Mouse (Mus musculus) liver, postnatal 0 days (tissue): Measurements from ENCODE around the gene Prex1. TPM values are rescaled to one million over a fixed set of nuclear protein-coding genes. Genes with fewer than 3 reads are reported as not detected.
"Not testable (repeated sequence)": the region's sequence is repeated elsewhere in the genome, so short reads cannot be mapped to it uniquely, and the experiment has no call there.

Experiments
- ATAC-seq: fragments of 200-750 bp; cut with Nextera tagmentation; 2 replicates; pipeline ENCODE4 v1.8.0; 2017; ENCODE audit warnings: mild to moderate bottlenecking, moderate library complexity
- DNase-seq: peaks from one replicate; pipeline ENCODE4 v3.0.0-alpha.2; 2016
- H3K27ac ChIP-seq: fragments of 300-500 bp; sonication (generic); 2 replicates; pipeline ENCODE4 v1.5.1; 2014; ENCODE audit warnings: antibody characterized with exemption, moderate library complexity, mild to moderate bottlenecking, low read depth
- H3K27me3 ChIP-seq: fragments of 300-500 bp; sonication (generic); 2 replicates; pipeline ENCODE4 v1.6.1; 2014; ENCODE audit warnings: low read length, control low read depth, mixed read lengths; ENCODE audit not compliant: insufficient read depth
- H3K36me3 ChIP-seq: fragments of 300-500 bp; sonication (generic); replicated peaks from 2 replicates; pipeline ENCODE4 v1.6.1; 2014; ENCODE audit warnings: mild to moderate bottlenecking, control low read depth, low read length, moderate library complexity, mixed read lengths; ENCODE audit not compliant: insufficient read depth
- H3K4me1 ChIP-seq: fragments of 300-500 bp; sonication (generic); 2 replicates; pipeline ENCODE4 v1.6.1; 2014; ENCODE audit warnings: antibody characterized with exemption, mild to moderate bottlenecking, control low read depth; ENCODE audit not compliant: insufficient read depth
- H3K4me2 ChIP-seq: fragments of 300-500 bp; sonication (generic); 2 replicates; pipeline ENCODE4 v1.6.1; 2014; ENCODE audit warnings: low read depth, mild to moderate bottlenecking, low read length, moderate library complexity, mixed read lengths
- H3K4me3 ChIP-seq: fragments of 300-500 bp; sonication (generic); 2 replicates; pipeline ENCODE4 v1.5.1; 2014; ENCODE audit warnings: low read depth, low read length
- H3K9ac ChIP-seq: fragments of 300-500 bp; sonication (generic); replicated peaks from 2 replicates; pipeline ENCODE4 v1.6.1; 2014; ENCODE audit warnings: mild to moderate bottlenecking, moderate library complexity
- H3K9me3 ChIP-seq: fragments of 300-500 bp; sonication (generic); 2 replicates; pipeline ENCODE4 v1.6.1; 2016; ENCODE audit warnings: mild to moderate bottlenecking, control low read depth, low read length, mixed read lengths
- CTCF ChIP-seq: sonication (generic); IDR thresholded peaks from 2 replicates; pipeline ENCODE4 v1.5.1; 2016; ENCODE audit warnings: antibody characterized with exemption, low read depth
- EP300 ChIP-seq: IDR thresholded peaks from 2 replicates; pipeline ENCODE4 v1.6.1; 2016; ENCODE audit warnings: antibody characterized with exemption, low read depth, mild to moderate bottlenecking
- WGBS: fragments of 180-500 bp; shearing (Covaris S2); extraction: QIAGEN DNeasy Blood & Tissue Kit; methylation state at CpG from one replicate; pipeline ENCODE4 v1.1.7; 2014; ENCODE audit not compliant: insufficient replicate concordance; 5-methylcytosine and 5-hydroxymethylcytosine counted together
- polyA plus RNA-seq: library from polyadenylated mRNA; unstranded; fragments of >200 nt; fragmentation: Nextera tagmentation; extraction: Ambion mirVana; gene quantifications from 2 replicates; pipeline ENCODE4 v1.2.1, GENCODE M21; 2015

Prex1 gene
- 5.4 and 6.3 TPM in 2 replicates for polyA plus RNA-seq

DNA sequence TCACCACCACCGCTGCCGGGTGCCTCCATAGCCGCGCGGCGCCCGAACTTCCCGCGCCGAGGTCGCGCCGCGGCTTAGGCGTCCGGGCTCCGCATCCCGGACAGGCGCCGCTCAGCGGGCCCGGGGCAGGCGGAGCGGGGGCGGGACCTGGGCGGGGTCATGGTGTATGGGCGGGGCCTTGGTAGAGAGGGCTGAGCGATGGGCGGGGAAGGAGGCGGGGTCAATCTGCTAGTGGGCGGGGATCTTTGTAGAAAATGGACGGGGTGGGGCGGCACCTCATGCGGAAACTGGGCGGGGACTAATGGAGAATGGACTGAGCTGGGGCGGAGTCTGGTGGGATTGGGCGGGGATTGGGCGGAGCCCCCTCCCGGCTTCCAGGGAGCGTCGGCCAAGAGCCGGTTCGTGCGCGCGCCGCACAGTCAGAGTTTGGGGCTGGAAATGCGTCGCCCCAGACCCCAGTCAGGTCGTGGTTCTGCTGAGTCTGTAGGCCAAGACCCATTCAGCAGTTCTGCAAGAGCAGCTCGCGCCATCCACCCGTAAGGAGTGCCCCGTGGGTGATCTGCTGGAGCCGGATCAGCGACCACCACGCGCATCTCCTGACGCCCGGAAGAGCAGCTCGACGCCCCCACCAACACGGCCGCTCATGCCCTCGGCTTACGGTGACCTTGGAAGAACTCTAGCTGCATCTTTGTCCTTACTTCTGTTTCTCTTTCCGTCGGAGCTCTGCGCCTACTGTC lies at the start of gene Prex1:
Gene Prex1, minus strand, starts transcription at position 143 of the 737 bp plus-strand sequence.
- TF ChIP-seq CTCF: no peak
- TF ChIP-seq EP300: no peak
- DNase-seq (peak; percentile 100), ATAC-seq (peak; percentile 91)
- no peaks in the 10 kb centered on the region for H3K36me3 ChIP-seq
- H3K27me3 ChIP-seq: no peaks in the 10 kb centered on the region
- peak within 1 kb of the TSS; percentile 94 for H3K4me3 ChIP-seq
- peaks cover 41% of the 10 kb centered on the region for H3K4me1 ChIP-seq
- no peaks in the 10 kb centered on the region for H3K9me3 ChIP-seq
- 1% methylated on average over 56 of the region's 69 CpGs for WGBS
- H3K4me2 ChIP-seq: peak within 1 kb of the TSS; percentile 99
- H3K9ac ChIP-seq: peak within 1 kb of the TSS; percentile 88
- H3K27ac ChIP-seq: peak within 1 kb of the TSS; percentile 87

DNA sequence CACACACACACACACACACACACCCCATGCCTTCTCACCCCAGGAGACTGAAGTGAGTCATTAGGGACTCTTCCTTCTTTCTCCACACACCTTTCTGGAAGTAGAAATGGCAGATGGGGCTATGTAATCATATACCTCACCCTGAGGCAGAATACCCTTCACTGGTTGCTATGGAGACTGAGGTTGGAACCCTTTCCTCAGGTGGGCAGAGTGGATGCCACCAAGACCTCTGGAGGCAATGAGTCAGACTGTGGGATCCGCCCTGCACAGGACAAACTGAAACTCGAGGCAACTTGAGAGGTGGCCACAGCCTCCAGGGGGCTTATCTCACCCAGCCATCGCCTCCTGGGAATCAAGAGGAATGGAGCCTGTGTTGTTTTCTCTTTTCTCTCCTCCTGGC lies 44.3 kb upstream of the Prex1 start:
- TF ChIP-seq CTCF: no peak
- TF ChIP-seq EP300: no peak
- H3K4me2 ChIP-seq: no peak overlapping the region

DNA sequence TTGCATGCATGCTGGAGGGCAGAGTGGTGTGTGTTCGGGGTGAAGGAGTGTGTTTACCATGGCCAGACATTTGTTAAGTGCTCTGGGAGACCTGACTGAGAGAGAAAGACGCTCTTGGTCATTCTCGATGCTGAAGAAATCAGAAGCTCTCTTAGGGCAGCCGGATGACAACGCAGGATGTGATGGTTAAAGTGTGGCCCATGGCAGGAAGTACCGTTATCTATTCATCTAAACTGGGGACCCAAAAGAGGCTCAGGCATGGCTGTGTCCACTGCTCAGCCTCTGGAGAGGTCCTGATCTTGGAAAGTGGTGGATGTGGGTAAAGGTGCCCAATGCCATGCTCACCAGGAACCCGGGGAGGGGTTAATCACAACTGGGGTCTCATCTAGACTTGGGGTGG lies 41.1 kb upstream of the Prex1 start:
- ATAC-seq (no peak), DNase-seq (no peak)
- WGBS: 27% methylated on average over 7 of the region's 7 CpGs
- H3K4me3 ChIP-seq: no peak overlapping the region
- TF ChIP-seq EP300 (no peak), CTCF (no peak)
- no peak overlapping the region for H3K9ac ChIP-seq
- H3K4me2 ChIP-seq: no peak overlapping the region
- H3K27me3 ChIP-seq: no peaks in the 10 kb centered on the region
- H3K9me3 ChIP-seq: no peaks in the 10 kb centered on the region
- H3K4me1 ChIP-seq: peaks cover 3% of the 10 kb centered on the region; the same call in 1 of the 2 replicates
- H3K36me3 ChIP-seq: no peaks in the 10 kb centered on the region
- H3K27ac ChIP-seq: no peak overlapping the region

More for the DNA sequence above, 44.3 kb upstream of the Prex1 start:
- ATAC-seq: no peak
- Histone ChIP-seq H3K9me3 (no peaks in the 10 kb centered on the region), H3K27ac (no peak overlapping the region), H3K9ac (no peak overlapping the region), H3K4me1 (peaks cover 3% of the 10 kb centered on the region; the same call in 1 of the 2 replicates), H3K27me3 (no peaks in the 10 kb centered on the region), H3K36me3 (no peaks in the 10 kb centered on the region), H3K4me3 (no peak overlapping the region)
- no peak for DNase-seq
- 36% methylated on average over 3 of the region's 3 CpGs for WGBS

DNA sequence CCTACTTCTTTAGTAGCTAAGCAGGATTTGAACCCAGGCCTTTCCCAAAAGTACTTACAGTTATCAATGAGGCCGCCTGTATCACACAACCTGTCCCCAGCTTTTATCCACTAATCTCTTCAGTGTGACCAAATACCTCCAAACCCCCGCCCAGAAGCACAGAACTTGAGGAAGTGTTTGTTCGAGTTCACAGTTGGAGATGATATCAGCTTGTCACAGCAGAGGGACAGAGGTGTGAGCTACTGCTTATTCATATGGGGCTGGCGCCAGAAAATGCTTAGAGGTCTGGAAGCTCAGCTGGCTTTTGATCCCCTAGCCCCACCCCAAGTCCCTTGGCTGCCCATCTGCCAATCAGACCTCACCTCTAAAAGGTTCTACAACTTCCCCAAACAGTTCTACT lies 40.6 kb upstream of the Prex1 start:
- TF ChIP-seq CTCF: no peak
- TF ChIP-seq EP300: no peak
- Histone ChIP-seq H3K4me1 (peaks cover 3% of the 10 kb centered on the region; the same call in 1 of the 2 replicates), H3K27ac (no peak overlapping the region), H3K4me2 (no peak overlapping the region), H3K27me3 (no peaks in the 10 kb centered on the region), H3K9ac (no peak overlapping the region), H3K4me3 (no peak overlapping the region), H3K36me3 (no peaks in the 10 kb centered on the region), H3K9me3 (no peaks in the 10 kb centered on the region)
- ATAC-seq: no peak
- WGBS: 26% methylated on average over 4 of the region's 4 CpGs
- DNase-seq: no peak

DNA sequence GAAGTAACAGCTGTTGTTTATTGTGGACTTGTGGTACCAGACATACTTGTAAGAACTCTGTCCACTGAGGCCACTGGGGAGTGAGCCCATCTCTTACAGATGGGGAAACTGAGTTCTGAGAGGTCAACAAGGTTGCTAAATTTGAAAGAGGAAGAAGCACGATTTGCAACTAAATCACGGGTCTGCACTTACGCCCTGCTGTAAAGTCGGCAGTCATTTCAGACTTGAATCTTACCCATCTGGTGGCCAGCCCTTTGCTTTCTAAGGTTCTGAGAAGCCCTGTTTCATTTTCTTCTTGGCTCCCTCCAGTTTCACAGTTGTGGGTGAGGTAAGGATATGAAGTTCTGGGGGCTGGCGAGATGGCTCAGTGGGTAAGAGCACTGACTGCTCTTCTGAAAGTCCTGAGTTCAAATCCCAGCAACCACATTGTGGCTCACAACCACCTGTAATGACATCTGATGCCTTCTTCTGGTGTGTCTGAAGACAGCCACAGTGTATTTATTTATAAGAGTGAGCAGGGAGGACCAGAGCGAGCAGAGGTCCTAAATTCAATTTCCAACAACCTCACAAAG lies 37.1 kb upstream of the Prex1 start:
- no peak overlapping the region for H3K4me3 ChIP-seq
- 55% methylated on average over 6 of the region's 6 CpGs for WGBS

DNA sequence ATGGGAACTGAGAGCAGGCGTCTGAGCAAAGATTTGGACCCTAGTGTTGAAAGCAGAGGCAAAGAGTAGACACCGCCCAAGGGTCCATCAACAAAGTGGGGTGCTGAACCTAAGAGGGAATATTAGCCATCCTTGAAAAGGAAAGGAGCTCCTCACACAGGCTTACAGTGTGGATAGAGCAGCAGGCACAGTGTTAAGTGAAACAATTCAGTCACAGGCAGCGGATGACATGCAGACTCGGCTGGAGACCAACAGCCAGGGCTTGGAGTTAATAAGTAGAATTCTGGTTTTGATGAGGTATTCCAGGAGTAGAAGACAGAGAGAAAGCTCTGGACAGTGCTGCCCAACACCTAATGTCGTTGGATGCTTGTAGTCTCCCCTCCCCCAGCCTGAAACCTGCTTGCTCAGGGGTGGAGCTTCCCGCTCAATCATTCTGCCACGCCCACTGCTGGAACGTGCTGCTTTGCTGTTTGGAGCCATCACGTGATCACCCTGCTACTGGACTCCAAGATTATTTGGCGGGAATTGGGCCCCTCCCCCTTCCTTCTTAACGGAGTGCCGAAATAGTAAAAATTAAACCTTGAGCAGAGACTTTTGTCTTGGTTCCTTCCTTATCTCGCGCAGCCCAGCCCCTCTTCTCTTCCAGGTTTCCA lies 32.8 kb upstream of the Prex1 start:
- not testable (repeated sequence) for H3K9me3 ChIP-seq, H3K4me1 ChIP-seq, H3K9ac ChIP-seq, H3K27me3 ChIP-seq, H3K36me3 ChIP-seq, DNase-seq
- H3K27ac ChIP-seq: peak overlapping the region; percentile 74
- H3K4me3 ChIP-seq: 0 out of 2 replicates have a peak overlapping the region, but pooled peaks have one; percentile 3
- WGBS: 28% methylated on average over 14 of the region's 14 CpGs
- peak; percentile 63 for ATAC-seq
- peak overlapping the region; percentile 61 for H3K4me2 ChIP-seq

More for the DNA sequence above, 37.1 kb upstream of the Prex1 start:
- Histone ChIP-seq H3K4me2 (no peak overlapping the region), H3K27me3 (no peaks in the 10 kb centered on the region), H3K36me3 (no peaks in the 10 kb centered on the region), H3K27ac (no peak overlapping the region), H3K9ac (no peak overlapping the region), H3K4me1 (peaks cover 12% of the 10 kb centered on the region; the same call in 1 of the 2 replicates), H3K9me3 (no peaks in the 10 kb centered on the region)
- DNase-seq: no peak
- TF ChIP-seq CTCF: no peak
- no peak for TF ChIP-seq EP300
- no peak for ATAC-seq
